Mouse (Mus musculus): Measurements from ENCODE around the gene Cdk6.
"Not testable (repeated sequence)": the region's sequence is repeated elsewhere in the genome, so short reads cannot be mapped to it uniquely, and the experiment has no call there.

Gene Cdk6

GRCm38 (mm10) chr5:3344081-3344631 lies 2.9 kb downstream of the Cdk6 start:
- peak; percentile 41 for DNase-seq (ENCODE audit: low read depth, low spot score)

GRCm38 (mm10) chr5:3345540-3345939 lies 4.3 kb downstream of the Cdk6 start:
- DNase-seq (ENCODE audit: low read depth, low spot score) = not testable (repeated sequence)

GRCm38 (mm10) chr5:3349393-3349792 lies 8.1 kb downstream of the Cdk6 start:
- not testable (repeated sequence) for DNase-seq (ENCODE audit: low read depth, low spot score)

- not testable (repeated sequence) for DNase-seq (ENCODE audit: low read depth, low spot score)
Measured at GRCm38 (mm10) chr5:3351836-3352235, 10.6 kb downstream of the Cdk6 start.

- DNase-seq (ENCODE audit: low read depth, low spot score) = no peak
Measured at GRCm38 (mm10) chr5:3352314-3352713, 11.0 kb downstream of the Cdk6 start.

- DNase-seq (ENCODE audit: low read depth, low spot score) = no peak
Measured at GRCm38 (mm10) chr5:3352827-3353226, 11.5 kb downstream of the Cdk6 start.

GRCm38 (mm10) chr5:3354307-3354706 lies 13.0 kb downstream of the Cdk6 start:
- no peak for DNase-seq (ENCODE audit: low read depth, low spot score)

- no peak for DNase-seq (ENCODE audit: low read depth, low spot score)
Measured at GRCm38 (mm10) chr5:3355032-3355536, 13.8 kb downstream of the Cdk6 start.

- DNase-seq (ENCODE audit: low read depth, low spot score) = no peak
Measured at GRCm38 (mm10) chr5:3355560-3356260, 14.4 kb downstream of the Cdk6 start.

GRCm38 (mm10) chr5:3356261-3356778 lies 15.0 kb downstream of the Cdk6 start:
- DNase-seq (ENCODE audit: low read depth, low spot score) = no peak

GRCm38 (mm10) chr5:3357496-3357895 lies 16.2 kb downstream of the Cdk6 start:
- DNase-seq (ENCODE audit: low read depth, low spot score) = no peak

- peak; percentile 45 for DNase-seq (ENCODE audit: low read depth, low spot score)
Measured at GRCm38 (mm10) chr5:3358687-3359520, 17.6 kb downstream of the Cdk6 start.

- no peak for DNase-seq (ENCODE audit: low read depth, low spot score)
Measured at GRCm38 (mm10) chr5:3359914-3360313, 18.6 kb downstream of the Cdk6 start.

GRCm38 (mm10) chr5:3361252-3361651 lies 20.0 kb downstream of the Cdk6 start:
- no peak for DNase-seq (ENCODE audit: low read depth, low spot score)

- DNase-seq (ENCODE audit: low read depth, low spot score) = no peak
Measured at GRCm38 (mm10) chr5:3362111-3362510, 20.8 kb downstream of the Cdk6 start.

GRCm38 (mm10) chr5:3363036-3363983 lies 22.0 kb downstream of the Cdk6 start:
- DNase-seq (ENCODE audit: low read depth, low spot score) = no peak

- no peak for DNase-seq (ENCODE audit: low read depth, low spot score)
Measured at GRCm38 (mm10) chr5:3367045-3367444, 25.8 kb downstream of the Cdk6 start.

- no peak for DNase-seq (ENCODE audit: low read depth, low spot score)
Measured at GRCm38 (mm10) chr5:3369317-3369716, 28.0 kb downstream of the Cdk6 start.

- no peak for DNase-seq (ENCODE audit: low read depth, low spot score)
Measured at GRCm38 (mm10) chr5:3371212-3371611, 29.9 kb downstream of the Cdk6 start.

GRCm38 (mm10) chr5:3373170-3373569 lies 31.9 kb downstream of the Cdk6 start:
- no peak for DNase-seq (ENCODE audit: low read depth, low spot score)

- no peak for DNase-seq (ENCODE audit: low read depth, low spot score)
Measured at GRCm38 (mm10) chr5:3374763-3375162, 33.5 kb downstream of the Cdk6 start.
